Mouse (Mus musculus): ENCODE measurements around the gene Tube1.
"Not testable (repeated sequence)": the region's sequence is repeated elsewhere in the genome, so short reads cannot be mapped to it uniquely, and the experiment has no call there.

The Tube1 gene

GRCm38 (mm10) chr10:39170181-39170580 is 36.4 kb downstream of the Tube1 start:
- DNase-seq, result peak; percentile 74

- no peak for DNase-seq
Observed at GRCm38 (mm10) chr10:39170706-39171105, 36.9 kb downstream of the Tube1 start.

- peak; percentile 87 for DNase-seq
Observed at GRCm38 (mm10) chr10:39171134-39171533, 37.4 kb downstream of the Tube1 start.

- peak; percentile 80 for DNase-seq
Observed at GRCm38 (mm10) chr10:39171603-39172539, 38.1 kb downstream of the Tube1 start.

- no peak for DNase-seq
Observed at GRCm38 (mm10) chr10:39172540-39172931, 38.8 kb downstream of the Tube1 start.

- no peak for DNase-seq
Observed at GRCm38 (mm10) chr10:39173077-39173476, 39.3 kb downstream of the Tube1 start.

GRCm38 (mm10) chr10:39176981-39177380 is 43.2 kb downstream of the Tube1 start:
- no peak for DNase-seq

- DNase-seq, result peak; percentile 60
Observed at GRCm38 (mm10) chr10:39184864-39185544, 51.2 kb downstream of the Tube1 start.

- no peak for DNase-seq
Observed at GRCm38 (mm10) chr10:39185545-39185906, 51.8 kb downstream of the Tube1 start.

GRCm38 (mm10) chr10:39192673-39193072 is 58.9 kb downstream of the Tube1 start:
- no peak for DNase-seq

- DNase-seq, result not testable (repeated sequence)
Observed at GRCm38 (mm10) chr10:39198216-39198615, 64.4 kb downstream of the Tube1 start.

All from right cerebral cortex, postnatal 25 days (tissue).